Mouse (Mus musculus) stomach, embryonic 15.5 days (tissue): ENCODE measurements around the gene E2f3. TPM values are rescaled to one million over a fixed set of nuclear protein-coding genes. Genes with fewer than 3 reads are reported as not detected.
A peak's percentile ranks its signal among the peaks of the same experiment; 100 is the strongest.

Source experiments
- ATAC-seq: fragments of 200-750 bp; cut with Nextera tagmentation; 2 replicates; pipeline ENCODE4 v1.8.0; 2017; ENCODE audit warnings: low read depth, moderate number of reproducible peaks, moderate TSS enrichment; ENCODE audit not compliant: insufficient read depth, low FRiP score
- H3K27ac ChIP-seq: fragments of 300-500 bp; sonication (generic); 2 replicates; pipeline ENCODE4 v1.5.1; 2015; ENCODE audit warnings: mild to moderate bottlenecking, inconsistent platforms
- H3K27me3 ChIP-seq: fragments of 300-500 bp; sonication (generic); replicated peaks from 2 replicates; pipeline ENCODE4 v1.6.1; 2015; ENCODE audit warnings: inconsistent platforms
- H3K36me3 ChIP-seq: fragments of 300-500 bp; sonication (generic); 2 replicates; pipeline ENCODE4 v1.6.1; 2015; ENCODE audit warnings: inconsistent platforms
- H3K4me1 ChIP-seq: fragments of 300-500 bp; sonication (generic); 2 replicates; pipeline ENCODE4 v1.6.1; 2015; ENCODE audit warnings: inconsistent platforms
- H3K4me2 ChIP-seq: fragments of 300-500 bp; sonication (generic); 2 replicates; pipeline ENCODE4 v1.6.1; 2015; ENCODE audit warnings: mild to moderate bottlenecking, inconsistent platforms
- H3K4me3 ChIP-seq: fragments of 300-500 bp; sonication (generic); replicated peaks from 2 replicates; pipeline ENCODE4 v1.5.1; 2015; ENCODE audit warnings: inconsistent platforms
- H3K9ac ChIP-seq: fragments of 300-500 bp; sonication (generic); 2 replicates; pipeline ENCODE4 v1.6.1; 2015; ENCODE audit warnings: inconsistent platforms
- H3K9me3 ChIP-seq: fragments of 300-500 bp; sonication (generic); 2 replicates; pipeline ENCODE4 v1.6.1; 2016; ENCODE audit warnings: inconsistent platforms
- WGBS: fragments of 180-500 bp; shearing (Covaris S2); methylation state at CpG from one replicate; pipeline ENCODE4 v1.1.7; 2015; 5-methylcytosine and 5-hydroxymethylcytosine counted together
- polyA plus RNA-seq: library from polyadenylated mRNA; unstranded; fragments of >200 nt; fragmentation: Nextera tagmentation; extraction: Ambion mirVana; gene quantifications from 2 replicates; pipeline ENCODE4 v1.2.1, GENCODE M21; 2015

E2f3 gene
- 9.4 and 11.2 TPM in 2 replicates for polyA plus RNA-seq

DNA sequence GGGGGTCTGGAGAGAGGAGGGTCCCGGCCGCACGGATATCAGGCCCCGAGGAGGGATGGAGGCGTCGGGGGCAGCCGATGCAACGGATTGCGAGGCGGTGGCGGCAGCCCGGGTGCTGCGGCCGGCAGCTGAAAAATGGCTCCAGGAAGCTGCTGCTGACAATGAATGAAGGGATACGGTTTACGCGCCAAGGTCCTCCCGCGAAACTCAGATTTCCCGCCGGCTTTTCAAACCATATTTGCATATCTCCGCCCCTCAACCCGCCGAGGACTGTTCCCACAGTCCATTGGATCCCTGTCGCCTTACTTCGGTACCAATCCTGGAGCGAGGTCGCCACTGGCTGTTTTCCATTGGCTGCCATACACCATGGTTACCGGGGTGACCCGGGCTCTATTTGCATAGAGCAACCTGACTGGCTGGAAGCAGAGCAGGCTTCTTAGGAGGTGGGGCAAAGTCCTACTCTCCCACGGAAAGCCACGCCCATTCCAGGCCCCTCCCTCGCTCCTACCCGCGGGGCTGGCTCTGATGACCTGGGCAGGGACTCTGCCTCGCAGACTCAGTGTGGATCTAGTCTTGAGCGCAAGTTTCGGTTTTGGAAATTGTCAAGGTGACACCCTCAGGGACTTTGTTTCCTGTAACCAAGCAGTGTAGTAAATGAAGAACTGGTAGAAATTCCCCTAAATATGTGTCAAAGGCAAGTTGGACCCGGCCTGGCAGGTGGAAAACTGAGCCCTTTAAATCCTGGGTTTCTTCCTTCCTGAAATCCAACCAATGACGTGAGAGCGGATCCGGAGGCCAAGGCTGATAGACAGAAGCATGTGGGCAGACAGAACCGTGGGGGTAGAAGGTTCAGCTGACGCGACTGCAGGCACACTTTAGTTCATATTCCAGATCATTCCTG lies at the start of gene E2f3:
E2f3 (minus strand) TSS at position 209 of the 901 bp plus-strand sequence.
- Histone ChIP-seq H3K4me1 (0 out of 2 replicates have a peak, but pooled peaks cover 2% of the 10 kb centered on the region), H3K9ac (peak within 1 kb of the TSS; percentile 95), H3K9me3 (no peaks in the 10 kb centered on the region), H3K4me2 (peak within 1 kb of the TSS; percentile 88), H3K27me3 (no peaks in the 10 kb centered on the region), H3K4me3 (peak within 1 kb of the TSS; percentile 91), H3K36me3 (no peaks in the 10 kb centered on the region), H3K27ac (peak within 1 kb of the TSS; percentile 96)
- peak; percentile 99 for ATAC-seq
- under 1% methylated on average over 45 of the region's 45 CpGs for WGBS

DNA sequence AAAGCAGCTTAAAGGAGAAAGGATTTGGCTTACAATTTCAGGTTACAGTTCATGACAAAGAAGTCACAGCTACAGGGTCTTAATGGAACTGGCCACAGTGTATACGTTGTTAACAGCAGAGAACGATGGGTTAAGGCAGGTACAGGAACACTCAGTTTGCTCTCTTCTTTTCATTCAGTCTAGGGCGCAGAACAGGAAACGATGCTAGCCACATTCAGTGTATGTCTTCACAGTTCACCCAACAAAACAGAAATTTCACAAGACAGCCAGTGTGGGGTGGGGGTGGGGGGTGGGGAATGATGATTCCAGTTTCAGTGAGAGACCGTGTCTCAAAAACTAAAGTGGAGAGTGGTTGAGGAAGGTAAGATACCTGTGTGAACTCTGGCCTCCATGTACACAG lies 48.7 kb upstream of the E2f3 start:
- Histone ChIP-seq H3K9ac (no peak overlapping the region), H3K4me1 (no peaks in the 10 kb centered on the region), H3K27ac (no peak overlapping the region), H3K9me3 (no peaks in the 10 kb centered on the region), H3K4me2 (no peak overlapping the region), H3K36me3 (no peaks in the 10 kb centered on the region), H3K27me3 (no peaks in the 10 kb centered on the region), H3K4me3 (no peak overlapping the region)
- no peak for ATAC-seq
- whole genome bisulfite sequencing: 87% methylated on average over 5 of the region's 5 CpGs

DNA sequence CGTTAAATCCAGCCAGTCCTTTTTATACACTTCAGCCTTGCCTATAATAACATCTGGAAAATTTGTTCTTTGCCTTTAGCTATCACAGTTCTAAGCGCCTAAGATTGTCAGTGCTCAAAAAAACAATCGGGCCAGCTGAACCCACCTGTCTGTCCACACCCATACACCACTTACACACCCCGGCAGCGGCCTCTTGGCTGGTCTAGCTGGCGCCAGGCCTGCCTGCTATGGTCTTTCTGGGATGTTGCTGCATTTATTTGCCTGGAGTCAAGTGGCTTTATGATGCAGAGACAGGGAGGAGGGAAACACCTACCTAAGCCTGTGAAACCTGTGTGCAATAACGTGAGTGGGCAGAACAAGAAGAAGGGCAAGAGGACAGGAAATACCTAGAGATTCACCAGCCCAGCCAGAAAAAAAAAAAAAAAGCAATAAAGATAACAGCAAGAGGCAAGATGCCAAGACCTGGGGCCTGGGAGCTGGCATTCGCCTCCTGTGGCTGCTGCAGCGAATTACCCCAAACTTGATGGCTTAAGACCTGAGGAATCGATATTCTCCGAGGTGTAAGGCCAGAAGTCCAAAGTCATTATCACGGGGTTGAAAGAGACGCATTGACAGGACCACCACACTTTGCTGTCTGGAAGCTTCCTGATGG lies 45.9 kb upstream of the E2f3 start:
- Histone ChIP-seq H3K9me3 (no peaks in the 10 kb centered on the region), H3K9ac (no peak overlapping the region), H3K4me3 (no peak overlapping the region), H3K27me3 (no peaks in the 10 kb centered on the region), H3K27ac (no peak overlapping the region), H3K4me1 (no peaks in the 10 kb centered on the region), H3K36me3 (no peaks in the 10 kb centered on the region), H3K4me2 (no peak overlapping the region)
- no peak for ATAC-seq
- 70% methylated on average over 13 of the region's 13 CpGs for WGBS

DNA sequence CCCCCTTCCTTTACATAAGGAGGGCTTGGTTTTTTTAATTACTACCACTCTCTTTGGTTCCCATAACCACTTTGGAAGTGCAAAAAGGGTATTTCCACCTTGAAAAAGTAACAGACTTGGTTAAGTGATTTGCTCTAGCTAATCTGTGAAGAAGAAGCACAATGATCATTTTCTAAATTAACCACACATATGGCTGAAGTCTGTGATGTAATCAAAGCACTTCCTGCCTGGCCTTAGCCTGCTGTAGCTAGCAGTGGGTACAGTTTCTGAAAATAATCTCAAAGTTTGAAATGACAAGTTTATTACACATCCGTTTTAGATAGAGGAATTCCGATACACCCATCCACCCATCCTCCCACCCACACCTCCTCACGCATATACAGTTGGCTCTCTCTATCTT lies 42.0 kb upstream of the E2f3 start:
- ATAC-seq: no peak
- no peak overlapping the region for H3K27ac ChIP-seq
- no peaks in the 10 kb centered on the region for H3K9me3 ChIP-seq
- H3K4me2 ChIP-seq: no peak overlapping the region
- no peaks in the 10 kb centered on the region for H3K36me3 ChIP-seq
- no peaks in the 10 kb centered on the region for H3K4me1 ChIP-seq
- no peaks in the 10 kb centered on the region for H3K27me3 ChIP-seq
- H3K9ac ChIP-seq: no peak overlapping the region
- 83% methylated on average over 3 of the region's 3 CpGs for WGBS
- no peak overlapping the region for H3K4me3 ChIP-seq

DNA sequence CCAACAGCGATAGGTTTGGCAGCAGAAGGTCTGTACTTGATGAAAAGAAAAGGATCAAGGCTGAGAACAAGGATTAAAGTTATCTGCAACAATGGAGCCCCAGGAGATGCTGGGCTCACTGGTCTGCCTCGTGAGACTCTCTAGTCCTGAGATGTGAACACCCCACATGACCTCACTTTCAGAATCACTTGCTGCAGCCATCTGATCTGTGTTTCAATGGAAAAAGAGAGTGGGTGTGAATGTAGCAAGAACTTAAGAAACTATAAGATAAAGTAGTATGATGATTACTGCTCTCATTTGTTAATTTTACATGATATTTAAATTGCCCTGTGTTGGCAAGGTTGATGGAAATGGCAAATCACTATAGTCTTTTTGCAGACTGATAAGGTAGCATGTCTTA lies 36.6 kb upstream of the E2f3 start:
- 85% methylated on average over 2 of the region's 2 CpGs for WGBS
- H3K9ac ChIP-seq: no peak overlapping the region
- H3K27ac ChIP-seq: no peak overlapping the region
- no peak for ATAC-seq
- H3K4me2 ChIP-seq: no peak overlapping the region
- H3K9me3 ChIP-seq: no peaks in the 10 kb centered on the region
- H3K36me3 ChIP-seq: no peaks in the 10 kb centered on the region
- H3K4me1 ChIP-seq: no peaks in the 10 kb centered on the region
- no peak overlapping the region for H3K4me3 ChIP-seq
- no peaks in the 10 kb centered on the region for H3K27me3 ChIP-seq

GRCm38 (mm10) chr13:30018573-30018972 lies 32.7 kb upstream of the E2f3 start:
- no peak for ATAC-seq
- Histone ChIP-seq H3K4me3 (no peak overlapping the region), H3K4me1 (no peaks in the 10 kb centered on the region), H3K9me3 (no peaks in the 10 kb centered on the region), H3K4me2 (no peak overlapping the region), H3K9ac (no peak overlapping the region), H3K36me3 (no peaks in the 10 kb centered on the region), H3K27me3 (no peaks in the 10 kb centered on the region), H3K27ac (no peak overlapping the region)
- 70% methylated on average over 2 of the region's 2 CpGs for WGBS

DNA sequence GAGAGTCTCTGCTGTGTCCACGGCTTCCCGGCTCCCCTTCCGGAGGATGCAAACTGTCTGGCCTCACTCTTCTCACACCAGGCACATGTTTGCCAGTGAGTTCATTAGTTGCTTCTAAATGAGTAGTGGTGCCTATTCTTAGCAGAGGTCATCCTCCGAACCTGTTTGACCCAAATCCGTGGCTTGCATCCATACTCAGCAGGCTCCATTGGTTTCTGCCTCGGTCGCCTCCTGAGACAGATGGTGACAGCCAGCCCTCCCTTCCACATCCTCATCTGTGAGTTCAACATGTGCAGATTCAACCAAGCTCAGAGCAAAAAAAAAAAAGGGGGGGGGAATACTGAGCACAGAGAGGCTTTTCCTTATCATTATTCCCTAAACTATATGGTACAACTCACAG lies 31.7 kb upstream of the E2f3 start:
- 91% methylated on average over 7 of the region's 7 CpGs for WGBS
- no peaks in the 10 kb centered on the region for H3K27me3 ChIP-seq
- H3K4me1 ChIP-seq: no peaks in the 10 kb centered on the region
- H3K9me3 ChIP-seq: no peaks in the 10 kb centered on the region
- H3K4me3 ChIP-seq: no peak overlapping the region
- no peak overlapping the region for H3K9ac ChIP-seq
- no peak for ATAC-seq
- no peak overlapping the region for H3K4me2 ChIP-seq
- no peaks in the 10 kb centered on the region for H3K36me3 ChIP-seq
- H3K27ac ChIP-seq: no peak overlapping the region

DNA sequence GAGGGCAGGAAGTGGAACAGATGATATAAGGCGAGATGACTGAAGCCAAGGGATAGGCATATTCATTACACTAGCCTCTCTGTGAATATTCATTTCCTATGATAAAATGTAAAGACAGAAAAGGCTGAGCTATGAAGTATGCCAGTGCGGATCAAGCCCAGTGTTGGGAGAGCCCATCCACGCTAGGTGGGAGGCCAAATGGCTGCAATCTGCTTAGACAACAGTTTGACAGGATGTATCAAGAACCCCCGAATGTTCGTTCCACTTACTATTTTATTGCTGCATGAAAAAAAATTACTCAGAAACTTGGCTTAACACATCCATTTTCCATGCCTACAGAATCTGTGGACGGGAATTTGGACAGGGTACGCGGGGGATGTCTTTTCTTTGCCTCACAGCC lies 28.7 kb upstream of the E2f3 start:
- H3K4me1 ChIP-seq: no peaks in the 10 kb centered on the region
- no peak overlapping the region for H3K9ac ChIP-seq
- H3K27ac ChIP-seq: no peak overlapping the region
- H3K36me3 ChIP-seq: no peaks in the 10 kb centered on the region
- H3K9me3 ChIP-seq: no peaks in the 10 kb centered on the region
- 82% methylated on average over 8 of the region's 8 CpGs for WGBS
- no peaks in the 10 kb centered on the region for H3K27me3 ChIP-seq
- ATAC-seq: no peak
- H3K4me3 ChIP-seq: no peak overlapping the region
- no peak overlapping the region for H3K4me2 ChIP-seq

DNA sequence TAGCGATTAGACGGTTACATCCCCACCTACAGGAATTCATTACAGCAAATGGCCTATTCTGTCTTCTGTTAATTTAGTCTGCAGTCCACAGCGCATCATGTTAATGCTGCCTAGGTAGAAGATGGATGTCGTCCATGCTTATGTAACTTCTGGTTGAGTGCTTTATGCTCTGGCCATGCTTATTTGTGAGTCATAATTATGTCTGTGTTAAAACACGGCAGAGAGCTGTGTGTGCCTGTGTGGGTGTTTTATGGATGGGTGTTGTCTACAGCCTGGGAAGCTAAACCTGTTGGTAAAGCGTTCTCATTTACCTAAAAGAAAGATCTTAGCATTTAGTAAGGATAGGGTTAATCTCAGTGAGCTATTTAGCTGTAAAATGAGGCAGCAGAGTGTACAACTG lies 26.4 kb upstream of the E2f3 start:
- no peaks in the 10 kb centered on the region for H3K27me3 ChIP-seq
- H3K4me2 ChIP-seq: no peak overlapping the region
- no peak overlapping the region for H3K4me3 ChIP-seq
- no peaks in the 10 kb centered on the region for H3K36me3 ChIP-seq
- no peak overlapping the region for H3K27ac ChIP-seq
- WGBS: 70% methylated on average over 6 of the region's 6 CpGs
- no peaks in the 10 kb centered on the region for H3K4me1 ChIP-seq
- H3K9me3 ChIP-seq: no peaks in the 10 kb centered on the region
- H3K9ac ChIP-seq: no peak overlapping the region
- no peak for ATAC-seq

DNA sequence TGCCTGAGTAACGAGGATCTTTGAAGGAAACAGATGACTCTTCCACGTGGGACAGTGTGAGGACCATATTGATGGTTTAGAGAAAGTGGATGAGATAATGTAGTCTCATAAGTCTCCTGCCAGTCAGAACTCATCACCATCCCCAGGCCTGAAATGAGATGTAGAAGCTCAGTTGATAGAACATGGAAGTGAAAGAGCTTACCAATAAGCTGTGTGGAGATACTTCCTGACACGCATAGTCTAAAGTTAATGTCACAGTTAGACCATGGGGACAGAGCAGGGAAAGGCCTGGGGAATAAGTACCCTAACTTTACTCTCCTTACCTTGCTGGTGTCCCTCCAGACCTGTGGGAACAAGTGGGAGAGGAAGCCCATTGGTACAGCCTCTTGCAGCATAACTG lies 22.9 kb upstream of the E2f3 start:
- no peaks in the 10 kb centered on the region for H3K4me1 ChIP-seq
- H3K36me3 ChIP-seq: no peaks in the 10 kb centered on the region
- H3K9ac ChIP-seq: no peak overlapping the region
- H3K4me2 ChIP-seq: no peak overlapping the region
- no peak for ATAC-seq
- H3K27me3 ChIP-seq: no peaks in the 10 kb centered on the region
- H3K27ac ChIP-seq: no peak overlapping the region
- no peaks in the 10 kb centered on the region for H3K9me3 ChIP-seq
- 75% methylated on average over 3 of the region's 3 CpGs for WGBS
- no peak overlapping the region for H3K4me3 ChIP-seq

- Histone ChIP-seq H3K27ac (no peak overlapping the region), H3K4me2 (no peak overlapping the region), H3K9ac (no peak overlapping the region), H3K27me3 (no peaks in the 10 kb centered on the region), H3K4me3 (no peak overlapping the region), H3K36me3 (no peaks in the 10 kb centered on the region), H3K4me1 (no peaks in the 10 kb centered on the region), H3K9me3 (no peaks in the 10 kb centered on the region)
- ATAC-seq: no peak
- 66% methylated on average over 3 of the region's 3 CpGs for WGBS
Measured at GRCm38 (mm10) chr13:30005422-30005821, 19.6 kb upstream of the E2f3 start.

DNA sequence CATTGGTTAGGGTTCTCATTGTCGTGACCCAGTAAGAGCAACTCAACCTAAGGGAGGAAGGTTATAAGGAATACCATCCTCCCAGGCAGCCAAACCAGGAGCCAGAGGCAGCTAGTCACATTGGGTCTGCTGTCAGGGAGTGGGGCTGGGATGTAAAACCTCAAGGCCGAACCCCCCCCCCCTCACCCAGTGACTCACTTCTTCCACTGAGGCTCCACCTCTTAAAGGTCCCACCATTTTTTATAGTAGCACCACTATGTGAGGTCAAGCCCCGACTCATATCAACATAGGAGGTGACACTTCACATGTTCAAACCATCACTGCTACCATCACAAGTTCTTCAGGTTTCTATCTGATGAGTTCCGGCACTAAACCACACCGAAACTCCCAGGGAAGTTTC lies 19.0 kb upstream of the E2f3 start:
- no peak overlapping the region for H3K9ac ChIP-seq
- WGBS: 89% methylated on average over 5 of the region's 5 CpGs
- ATAC-seq: no peak

More for the DNA sequence above, 19.0 kb upstream of the E2f3 start:
- H3K4me2 ChIP-seq: no peak overlapping the region
- no peaks in the 10 kb centered on the region for H3K4me1 ChIP-seq
- H3K27me3 ChIP-seq: no peaks in the 10 kb centered on the region
- H3K4me3 ChIP-seq: no peak overlapping the region
- H3K27ac ChIP-seq: no peak overlapping the region
- no peaks in the 10 kb centered on the region for H3K9me3 ChIP-seq
- no peaks in the 10 kb centered on the region for H3K36me3 ChIP-seq
